Mouse (Mus musculus) cerebellum, postnatal 10 days (tissue): ENCODE data around the gene Ckap4.
"Not testable (repeated sequence)": the region's sequence is repeated elsewhere in the genome, so short reads cannot be mapped to it uniquely, and the experiment has no call there.

Experiments used
- DNase-seq, 2 experiments: peaks; one replicate each; pipeline ENCODE4 v3.0.0; 2021; ENCODE audit warnings: mixed read lengths in 2 of 2

Ckap4 gene

DNA sequence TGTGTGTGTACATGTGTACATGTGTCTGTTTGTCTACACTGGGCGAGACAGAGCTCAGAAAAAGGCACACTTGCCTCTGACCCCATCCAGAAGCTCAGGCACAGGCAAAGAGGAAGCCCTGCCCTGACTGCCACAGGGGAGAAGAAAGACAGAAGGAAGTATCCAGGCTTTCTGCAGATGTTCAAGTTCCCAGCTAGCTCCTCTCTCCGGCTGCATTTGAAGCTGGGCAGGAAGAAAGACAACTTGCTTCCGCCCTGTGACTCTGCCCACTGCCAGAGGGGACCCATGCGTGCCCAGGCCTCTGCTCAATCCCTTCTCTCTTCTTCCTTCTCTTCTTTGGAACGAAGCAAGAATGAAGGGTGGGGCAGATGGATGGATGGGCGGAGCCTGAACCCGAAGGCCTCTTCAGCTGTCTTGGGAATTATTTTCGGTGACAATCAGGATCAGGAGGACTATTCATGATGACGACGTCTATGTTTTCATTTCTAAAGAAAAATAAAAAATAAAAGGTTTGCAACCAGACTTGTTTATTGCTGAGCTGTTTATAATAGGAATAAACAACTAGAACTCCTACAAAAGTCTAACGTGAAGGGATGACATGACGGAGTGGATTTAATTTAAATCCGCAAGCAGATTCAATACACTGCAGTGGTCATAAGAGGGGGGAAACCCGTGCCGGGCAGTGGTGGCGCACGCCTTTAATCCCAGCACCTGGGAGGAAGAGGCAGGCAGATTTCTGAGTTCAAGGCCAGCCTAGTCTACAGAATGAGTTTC is 15.5 kb upstream of the Ckap4 start:
- no peak for DNase-seq

- DNase-seq: peak in 1 of 2 experiments; percentile 37
These were observed 11.2 kb upstream of the Ckap4 start for GRCm38 (mm10) chr10:84544841-84545610.

DNA sequence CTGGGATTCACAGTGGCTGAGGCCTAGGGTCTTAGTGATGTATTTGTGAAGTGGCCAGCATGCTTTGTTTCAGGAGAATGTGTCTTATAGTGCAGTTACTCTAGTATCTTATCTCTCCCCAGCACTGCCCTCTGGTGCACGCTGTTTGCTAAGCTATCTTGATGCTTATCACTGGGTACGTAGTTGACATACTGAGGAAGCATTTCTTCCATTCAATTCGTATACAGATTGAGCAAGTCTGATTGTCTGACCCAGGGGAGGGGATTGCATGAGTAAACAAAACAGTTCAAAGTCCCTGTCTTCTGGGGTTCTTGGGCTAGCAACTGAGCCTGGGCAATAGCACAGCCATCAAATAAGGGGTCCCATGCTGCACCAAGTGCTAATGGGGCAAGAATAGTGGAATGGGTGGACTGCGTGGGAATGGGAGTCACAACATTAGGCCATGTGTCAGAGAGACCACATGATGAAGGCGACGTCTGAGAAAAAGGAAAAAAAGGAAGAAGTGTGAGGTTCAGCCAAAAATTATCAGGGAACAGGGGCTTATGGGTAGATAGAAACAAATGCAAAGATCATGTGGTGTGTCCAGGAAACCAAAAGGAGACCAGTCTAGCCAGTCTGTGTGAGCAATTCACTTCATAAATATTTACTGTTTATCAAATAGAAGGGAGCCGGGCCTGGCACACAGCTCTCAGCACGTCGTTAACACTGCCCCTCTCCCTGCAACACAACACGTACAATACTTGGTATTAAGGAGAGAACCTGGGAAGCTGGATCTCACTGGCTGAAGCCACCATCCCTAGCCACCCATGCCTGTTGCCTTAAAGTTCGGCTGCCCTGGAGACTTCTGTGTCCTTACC is 9.2 kb upstream of the Ckap4 start:
- DNase-seq: peak in 1 of 2 experiments; percentile 26

GRCm38 (mm10) chr10:84539651-84540050 is 5.8 kb upstream of the Ckap4 start:
- DNase-seq: no peak

DNA sequence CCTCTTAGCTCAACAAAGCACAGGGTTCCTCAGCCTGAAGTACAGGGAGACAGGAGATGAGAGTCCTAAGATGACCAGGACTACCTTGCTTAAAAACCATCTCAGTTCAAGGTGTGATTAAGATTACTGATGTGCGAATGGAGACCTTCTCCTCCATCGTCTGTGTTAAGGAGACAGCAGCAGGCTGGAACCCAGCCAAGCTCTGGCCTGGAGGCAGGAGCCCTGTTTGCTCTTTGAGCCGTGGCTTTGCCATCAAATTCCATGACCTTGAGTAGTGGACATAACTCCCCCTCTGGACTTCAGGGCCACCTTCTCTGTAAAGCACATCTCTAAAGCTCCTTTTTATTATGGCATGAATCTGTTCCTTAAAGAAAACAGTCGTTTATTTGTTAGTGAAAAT is 2.0 kb upstream of the Ckap4 start:
- peak; percentile 78 for DNase-seq

GRCm38 (mm10) chr10:84535458-84535857 is 1.6 kb upstream of the Ckap4 start:
- no peak for DNase-seq

- DNase-seq: peak; percentile 84 to 87
These were observed 665 bp downstream of the Ckap4 start for GRCm38 (mm10) chr10:84532911-84533882.

GRCm38 (mm10) chr10:84532191-84532889 is 1.5 kb downstream of the Ckap4 start:
- DNase-seq: peak in 1 of 2 experiments; percentile 42

DNA sequence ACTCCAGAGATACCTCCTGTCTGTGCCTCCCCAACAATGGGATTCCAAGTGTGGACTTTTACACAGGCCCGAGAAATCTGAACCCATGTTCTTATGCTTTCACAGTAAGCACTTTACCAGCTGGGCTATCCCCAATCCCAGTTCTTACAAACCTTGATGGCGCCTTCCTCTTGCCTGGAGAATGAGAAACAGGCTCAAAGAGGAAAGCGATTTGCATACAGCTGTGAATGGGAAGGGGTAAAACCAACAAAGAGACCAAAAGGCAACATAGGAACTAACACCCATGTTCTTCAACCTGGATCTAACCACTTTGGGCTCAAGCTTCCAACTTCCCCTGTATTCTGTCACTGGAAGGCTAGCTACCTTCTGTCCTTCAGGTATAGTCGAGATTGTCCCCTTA is 2.3 kb downstream of the Ckap4 start:
- no peak for DNase-seq

DNA sequence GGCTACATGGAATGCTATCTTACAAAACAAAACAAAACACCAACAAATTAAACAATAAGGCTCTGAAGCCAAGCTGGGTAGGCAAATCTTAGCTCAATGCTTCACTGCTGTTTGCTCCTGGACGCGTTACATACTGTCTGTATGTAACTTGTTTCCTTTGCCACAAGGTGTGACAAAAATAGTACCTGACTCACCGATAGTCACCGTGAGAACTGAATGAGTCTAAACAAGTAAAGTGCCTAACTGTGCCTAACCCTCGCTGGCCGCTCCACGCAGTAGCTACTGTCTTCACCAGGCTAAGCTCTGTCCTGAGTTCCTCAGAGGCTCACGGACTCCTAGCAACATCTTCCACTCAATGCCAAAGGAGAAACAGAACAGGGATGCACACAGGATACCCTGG is 3.5 kb downstream of the Ckap4 start:
- no peak for DNase-seq

- DNase-seq: peak in 1 of 2 experiments; percentile 21
These were observed 6.2 kb downstream of the Ckap4 start for GRCm38 (mm10) chr10:84527631-84528030.

DNA sequence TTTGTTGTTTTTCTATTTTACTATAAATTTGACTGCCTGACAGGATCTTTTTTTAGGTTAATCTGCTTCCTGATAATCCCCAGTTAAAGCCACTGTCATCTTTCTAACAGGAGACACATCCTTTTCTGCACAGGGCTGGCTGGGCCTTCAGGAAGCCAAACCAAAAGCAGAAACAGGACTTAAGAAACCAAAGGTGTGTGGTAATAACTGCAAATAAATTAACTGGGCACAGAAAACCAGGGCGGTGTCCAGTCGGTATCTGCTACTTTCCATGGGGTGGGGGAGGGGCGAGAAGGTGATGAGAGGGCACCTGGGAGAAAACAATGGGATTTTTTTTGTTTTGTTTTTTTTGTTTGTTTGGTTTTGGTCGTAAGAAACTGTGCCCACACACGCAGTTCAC is 6.8 kb downstream of the Ckap4 start:
- no peak for DNase-seq

DNA sequence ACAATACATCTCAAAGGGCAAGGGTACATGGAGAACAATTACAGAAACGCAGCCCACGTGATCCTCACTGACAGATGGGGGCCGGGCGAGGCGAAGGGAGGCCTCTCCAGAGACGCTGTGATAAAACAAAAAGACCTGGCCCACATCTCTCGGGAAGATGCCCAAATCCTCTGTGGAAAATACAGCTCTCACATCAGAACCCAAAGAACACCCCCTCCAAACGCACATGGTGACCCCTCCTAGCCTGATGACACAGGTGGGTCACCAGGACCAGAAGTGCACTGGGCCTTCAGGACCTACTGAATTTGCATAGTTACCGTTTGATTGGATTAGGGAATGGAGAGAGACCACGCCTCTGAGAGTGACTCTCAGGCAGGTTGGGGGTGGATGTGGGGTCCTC is 7.4 kb downstream of the Ckap4 start:
- DNase-seq: no peak

GRCm38 (mm10) chr10:84523682-84524081 is 10.2 kb downstream of the Ckap4 start:
- DNase-seq: peak; percentile 32 to 48

DNA sequence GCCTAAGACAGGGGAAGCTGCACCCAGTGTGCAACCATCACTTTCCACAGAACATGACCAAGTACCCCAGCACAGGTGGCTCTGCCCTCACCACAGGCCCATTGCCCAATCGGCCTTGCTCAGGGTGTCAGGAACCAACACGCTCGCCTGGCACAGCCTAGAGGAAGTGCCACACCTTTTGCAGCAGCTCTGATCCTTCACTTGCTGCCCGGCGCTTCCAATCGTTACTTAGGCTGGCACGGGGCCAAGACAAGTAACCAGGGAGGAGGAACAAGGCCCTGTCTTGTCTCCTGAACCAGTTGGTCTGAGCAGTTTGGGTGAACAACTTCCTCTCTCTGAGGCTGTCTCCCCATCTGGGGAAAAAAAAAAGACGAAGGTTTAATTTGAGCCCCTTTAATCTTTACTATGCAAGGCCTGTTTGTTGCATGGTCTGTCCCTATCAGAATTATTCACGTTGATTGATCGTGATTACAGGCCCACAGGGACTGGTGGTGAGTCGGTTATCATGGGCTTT is 17.4 kb downstream of the Ckap4 start:
- DNase-seq: peak; percentile 37 to 48

- DNase-seq: not testable (repeated sequence)
These were observed 17.9 kb downstream of the Ckap4 start for GRCm38 (mm10) chr10:84515980-84516379.

- DNase-seq: peak; percentile 86 to 91
These were observed 18.3 kb downstream of the Ckap4 start for GRCm38 (mm10) chr10:84515512-84515950.

GRCm38 (mm10) chr10:84514038-84514578 is 19.8 kb downstream of the Ckap4 start:
- peak; percentile 82 to 85 for DNase-seq

DNA sequence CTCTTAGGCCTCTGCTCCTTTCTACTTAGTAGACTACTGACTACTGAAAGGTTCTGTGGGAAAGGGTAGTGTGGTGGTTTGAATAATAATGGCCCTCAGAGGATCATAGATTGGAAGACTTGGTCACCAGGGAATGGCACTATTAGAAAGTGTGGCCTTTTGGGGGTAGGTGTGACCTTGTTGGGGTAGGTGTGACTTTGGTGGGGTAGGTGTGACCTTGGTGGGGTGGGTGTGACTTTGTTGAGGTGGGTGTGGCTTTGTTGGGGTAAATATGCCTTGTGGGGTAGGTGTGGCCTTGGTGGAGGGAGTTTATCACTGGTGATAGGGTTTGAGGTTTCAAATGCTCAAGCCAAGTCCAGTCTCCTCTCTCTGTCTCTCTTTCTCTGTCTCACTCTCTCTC is 21.1 kb downstream of the Ckap4 start:
- DNase-seq: no peak

DNA sequence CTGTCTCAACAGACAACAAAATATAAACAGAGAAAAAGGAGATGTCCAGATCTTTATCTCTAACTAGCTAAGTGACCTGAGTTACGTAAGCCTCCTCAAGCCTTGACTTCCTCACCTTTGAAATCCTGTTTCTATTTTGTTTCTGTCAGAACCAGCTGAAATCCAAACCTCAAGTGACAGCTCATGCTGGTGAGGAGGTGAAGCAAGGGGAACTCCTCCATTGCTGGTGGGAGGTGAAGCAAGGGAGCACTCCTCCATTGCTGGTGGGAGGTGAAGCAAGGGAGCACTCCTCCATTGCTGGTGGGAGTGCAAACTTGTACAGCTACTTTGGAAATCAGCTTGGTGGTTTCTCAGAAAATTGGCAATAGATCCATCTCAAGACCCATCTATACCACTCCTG is 25.3 kb downstream of the Ckap4 start:
- DNase-seq: no peak

DNA sequence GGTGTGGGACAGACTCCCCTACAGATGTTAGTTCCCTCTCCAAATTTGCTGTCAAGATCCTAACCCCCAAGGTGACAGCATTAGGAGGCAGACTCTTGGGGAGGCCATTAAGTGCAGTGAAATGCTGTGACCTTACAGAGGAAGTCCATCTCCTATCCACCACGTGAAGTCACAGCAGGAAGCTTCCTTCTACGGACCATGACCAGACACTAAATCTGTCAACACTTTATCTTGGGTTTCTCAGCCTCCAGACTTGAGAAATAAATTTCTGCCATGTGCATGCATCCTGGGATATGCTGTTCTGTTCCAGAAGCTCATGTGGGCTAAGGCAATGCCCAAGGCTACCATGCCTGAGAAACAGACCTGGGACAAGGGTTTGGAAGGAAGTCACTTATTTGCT is 35.0 kb downstream of the Ckap4 start:
- no peak for DNase-seq
